Mouse (Mus musculus): ENCODE results near the gene Prmt1.

GRCm38 (mm10) chr7:44949922-44950321 is 36.4 kb downstream of the Prmt1 start:
- TF ChIP-seq CTCF (conservative IDR thresholded peaks at IDR 0.05; ENCODE audit: low read length) (no peak), NANOG (IDR thresholded peaks at IDR 0.05; ENCODE audit: borderline replicate concordance, low read length) (no peak), POU5F1 (IDR thresholded peaks at IDR 0.05; ENCODE audit: borderline replicate concordance, low read length) (no peak)

Measured in E14TG2a.4 (cell line).